Mouse (Mus musculus) limb, embryonic 15.5 days (tissue): ENCODE measurements at regions not wholly inside any gene's neighbourhood (a gene's known extent, or its start where the extent isn't known, plus 50 kb on each side); places are given as distances from the start of the nearest gene placed in this dataset.
"Not testable (repeated sequence)": the region's sequence is repeated elsewhere in the genome, so short reads cannot be mapped to it uniquely, and the experiment has no call there.

Experiments
- ATAC-seq: fragments of 200-750 bp; cut with Nextera tagmentation; 2 replicates; pipeline ENCODE4 v1.8.0; 2017; ENCODE audit warnings: low read depth, moderate TSS enrichment; ENCODE audit not compliant: insufficient number of reproducible peaks, low FRiP score, low TSS enrichment
- H3K27ac ChIP-seq: fragments of 300-500 bp; sonication (generic); 2 replicates; pipeline ENCODE4 v1.5.1; 2015; ENCODE audit warnings: moderate library complexity, mild to moderate bottlenecking, inconsistent platforms
- H3K27me3 ChIP-seq: fragments of 300-500 bp; sonication (generic); 2 replicates; pipeline ENCODE4 v1.6.1; 2015; ENCODE audit warnings: inconsistent platforms
- H3K36me3 ChIP-seq: fragments of 300-500 bp; sonication (generic); 2 replicates; pipeline ENCODE4 v1.6.1; 2015; ENCODE audit warnings: inconsistent platforms
- H3K4me1 ChIP-seq: fragments of 300-500 bp; sonication (generic); 2 replicates; pipeline ENCODE4 v1.6.1; 2015; ENCODE audit warnings: inconsistent platforms
- H3K4me2 ChIP-seq: fragments of 300-500 bp; sonication (generic); 2 replicates; pipeline ENCODE4 v1.6.1; 2015; ENCODE audit warnings: mild to moderate bottlenecking, inconsistent platforms
- H3K4me3 ChIP-seq: fragments of 300-500 bp; sonication (generic); 2 replicates; pipeline ENCODE4 v1.5.1; 2015; ENCODE audit warnings: mild to moderate bottlenecking, inconsistent platforms
- H3K9ac ChIP-seq: fragments of 300-500 bp; sonication (generic); 2 replicates; pipeline ENCODE4 v1.6.1; 2015; ENCODE audit warnings: inconsistent platforms
- H3K9me3 ChIP-seq: fragments of 300-500 bp; sonication (generic); 2 replicates; pipeline ENCODE4 v1.6.1; 2016; ENCODE audit warnings: inconsistent platforms
- WGBS: fragments of 180-500 bp; shearing (Covaris S2); methylation state at CpG from one replicate; pipeline ENCODE4 v1.1.7; 2015; 5-methylcytosine and 5-hydroxymethylcytosine counted together

GRCm38 (mm10) chr1:185923723-185924122 lies 193.4 kb downstream of the Lyplal1 start:
- Histone ChIP-seq H3K4me1 (0 out of 2 replicates have a peak, but pooled peaks cover 5% of the 10 kb centered on the region), H3K27me3 (no peaks in the 10 kb centered on the region), H3K36me3 (no peaks in the 10 kb centered on the region), H3K27ac (no peak overlapping the region), H3K4me2 (no peak overlapping the region), H3K9ac (no peak overlapping the region), H3K4me3 (no peak overlapping the region), H3K9me3 (no peaks in the 10 kb centered on the region)
- ATAC-seq: no peak
- 69% methylated on average over 2 of the region's 2 CpGs for WGBS

- Histone ChIP-seq H3K36me3 (no peaks in the 10 kb centered on the region), H3K27ac (no peak overlapping the region; the same call in 1 of the 2 replicates), H3K9ac (no peak overlapping the region), H3K9me3 (no peaks in the 10 kb centered on the region), H3K4me2 (no peak overlapping the region), H3K4me3 (no peak overlapping the region), H3K27me3 (no peaks in the 10 kb centered on the region), H3K4me1 (0 out of 2 replicates have a peak, but pooled peaks cover 3% of the 10 kb centered on the region)
- no peak for ATAC-seq
- 24% methylated on average over 2 of the region's 2 CpGs for WGBS
Observed at GRCm38 (mm10) chr1:185929000-185929399, 188.1 kb downstream of the Lyplal1 start.

- Histone ChIP-seq H3K4me1 (0 out of 2 replicates have a peak, but pooled peaks cover 3% of the 10 kb centered on the region), H3K4me3 (no peak overlapping the region), H3K9me3 (no peaks in the 10 kb centered on the region), H3K4me2 (no peak overlapping the region), H3K27ac (no peak overlapping the region), H3K9ac (no peak overlapping the region), H3K36me3 (no peaks in the 10 kb centered on the region), H3K27me3 (no peaks in the 10 kb centered on the region)
- no peak for ATAC-seq
- 87% methylated on average over 5 of the region's 5 CpGs for WGBS
Observed at GRCm38 (mm10) chr1:185929761-185930160, 187.3 kb downstream of the Lyplal1 start.

GRCm38 (mm10) chr1:185933623-185934022 lies 183.5 kb downstream of the Lyplal1 start:
- no peaks in the 10 kb centered on the region for H3K36me3 ChIP-seq
- no peak overlapping the region for H3K4me2 ChIP-seq
- no peaks in the 10 kb centered on the region for H3K27me3 ChIP-seq
- ATAC-seq: no peak
- H3K9ac ChIP-seq: no peak overlapping the region
- WGBS: 59% methylated on average over 3 of the region's 3 CpGs
- H3K9me3 ChIP-seq: no peaks in the 10 kb centered on the region
- no peak overlapping the region for H3K27ac ChIP-seq
- 0 out of 2 replicates have a peak, but pooled peaks cover 5% of the 10 kb centered on the region for H3K4me1 ChIP-seq
- H3K4me3 ChIP-seq: no peak overlapping the region

- Histone ChIP-seq H3K4me1 (peaks cover 8% of the 10 kb centered on the region; the same call in 1 of the 2 replicates), H3K36me3 (no peaks in the 10 kb centered on the region), H3K9me3 (no peaks in the 10 kb centered on the region), H3K27ac (no peak overlapping the region), H3K4me3 (no peak overlapping the region), H3K4me2 (no peak overlapping the region), H3K27me3 (no peaks in the 10 kb centered on the region), H3K9ac (no peak overlapping the region)
- no peak for ATAC-seq
Observed at GRCm38 (mm10) chr1:185937026-185937425, 180.1 kb downstream of the Lyplal1 start.

GRCm38 (mm10) chr1:185939914-185940313 lies 177.2 kb downstream of the Lyplal1 start:
- peaks cover 8% of the 10 kb centered on the region; the same call in 1 of the 2 replicates for H3K4me1 ChIP-seq
- H3K9me3 ChIP-seq: no peaks in the 10 kb centered on the region
- no peak overlapping the region for H3K4me3 ChIP-seq
- H3K4me2 ChIP-seq: no peak overlapping the region
- H3K27ac ChIP-seq: no peak overlapping the region
- no peak overlapping the region for H3K9ac ChIP-seq
- 67% methylated on average over 3 of the region's 3 CpGs for WGBS
- no peaks in the 10 kb centered on the region for H3K36me3 ChIP-seq
- no peak for ATAC-seq
- no peaks in the 10 kb centered on the region for H3K27me3 ChIP-seq

GRCm38 (mm10) chr1:185940511-185940910 lies 176.6 kb downstream of the Lyplal1 start:
- no peak overlapping the region for H3K4me2 ChIP-seq
- H3K36me3 ChIP-seq: no peaks in the 10 kb centered on the region
- WGBS: 20% methylated on average over 1 of the region's 1 CpGs
- H3K4me3 ChIP-seq: no peak overlapping the region
- H3K27ac ChIP-seq: no peak overlapping the region
- H3K9ac ChIP-seq: no peak overlapping the region
- H3K27me3 ChIP-seq: no peaks in the 10 kb centered on the region
- no peak for ATAC-seq
- H3K4me1 ChIP-seq: peaks cover 8% of the 10 kb centered on the region; the same call in 1 of the 2 replicates
- no peaks in the 10 kb centered on the region for H3K9me3 ChIP-seq

- Histone ChIP-seq H3K27me3 (no peaks in the 10 kb centered on the region), H3K9me3 (no peaks in the 10 kb centered on the region), H3K4me1 (no peaks in the 10 kb centered on the region), H3K9ac (no peak overlapping the region), H3K4me2 (no peak overlapping the region), H3K36me3 (no peaks in the 10 kb centered on the region), H3K4me3 (no peak overlapping the region), H3K27ac (no peak overlapping the region)
- 84% methylated on average over 1 of the region's 1 CpGs for WGBS
- no peak for ATAC-seq
Observed at GRCm38 (mm10) chr1:185951163-185951562, 165.9 kb downstream of the Lyplal1 start.

GRCm38 (mm10) chr1:185955821-185956220 lies 161.3 kb downstream of the Lyplal1 start:
- not testable (repeated sequence) for H3K4me1 ChIP-seq, H3K27me3 ChIP-seq, H3K27ac ChIP-seq, H3K36me3 ChIP-seq, H3K9me3 ChIP-seq, H3K9ac ChIP-seq, H3K4me2 ChIP-seq, ATAC-seq, H3K4me3 ChIP-seq
- 61% methylated on average over 1 of the region's 1 CpGs for WGBS

GRCm38 (mm10) chr1:185957557-185957956 lies 159.6 kb downstream of the Lyplal1 start:
- no peaks in the 10 kb centered on the region for H3K4me1 ChIP-seq
- 65% methylated on average over 3 of the region's 3 CpGs for WGBS
- H3K4me2 ChIP-seq: no peak overlapping the region
- no peak for ATAC-seq
- no peak overlapping the region for H3K4me3 ChIP-seq
- no peaks in the 10 kb centered on the region for H3K27me3 ChIP-seq
- H3K9me3 ChIP-seq: no peaks in the 10 kb centered on the region
- no peak overlapping the region for H3K27ac ChIP-seq
- no peaks in the 10 kb centered on the region for H3K36me3 ChIP-seq
- no peak overlapping the region for H3K9ac ChIP-seq

GRCm38 (mm10) chr1:185958276-185958675 lies 158.8 kb downstream of the Lyplal1 start:
- Histone ChIP-seq H3K4me1 (0 out of 2 replicates have a peak, but pooled peaks cover 5% of the 10 kb centered on the region), H3K27ac (no peak overlapping the region), H3K4me2 (no peak overlapping the region), H3K36me3 (no peaks in the 10 kb centered on the region), H3K9ac (no peak overlapping the region), H3K4me3 (no peak overlapping the region), H3K9me3 (no peaks in the 10 kb centered on the region), H3K27me3 (no peaks in the 10 kb centered on the region)
- no peak for ATAC-seq
- WGBS: 49% methylated on average over 10 of the region's 10 CpGs

- H3K4me3 ChIP-seq: no peak overlapping the region
- peaks cover 13% of the 10 kb centered on the region for H3K4me1 ChIP-seq
- H3K27ac ChIP-seq: peak overlapping the region; percentile 33; the same call in 1 of the 2 replicates
- no peak overlapping the region for H3K4me2 ChIP-seq
- H3K9me3 ChIP-seq: no peaks in the 10 kb centered on the region
- H3K9ac ChIP-seq: no peak overlapping the region
- no peaks in the 10 kb centered on the region for H3K36me3 ChIP-seq
- WGBS: 36% methylated on average over 3 of the region's 3 CpGs
- H3K27me3 ChIP-seq: no peaks in the 10 kb centered on the region
- ATAC-seq: no peak
Observed at GRCm38 (mm10) chr1:185962606-185963005, 154.5 kb downstream of the Lyplal1 start.

GRCm38 (mm10) chr1:185963773-185964172 lies 153.3 kb downstream of the Lyplal1 start:
- no peak overlapping the region for H3K27ac ChIP-seq
- H3K27me3 ChIP-seq: no peaks in the 10 kb centered on the region
- H3K9ac ChIP-seq: no peak overlapping the region
- ATAC-seq: no peak
- no peak overlapping the region for H3K4me3 ChIP-seq
- no peak overlapping the region for H3K4me2 ChIP-seq
- WGBS: 91% methylated on average over 2 of the region's 2 CpGs
- H3K4me1 ChIP-seq: peaks cover 18% of the 10 kb centered on the region
- H3K9me3 ChIP-seq: no peaks in the 10 kb centered on the region
- no peaks in the 10 kb centered on the region for H3K36me3 ChIP-seq
